Mouse (Mus musculus): Measurements from ENCODE around the gene Rpp40.

Rpp40 gene

GRCm38 (mm10) chr13:35852851-35853575 is 53.1 kb downstream of the Rpp40 start:
- peak; percentile 98 for DNase-seq (ENCODE audit: low read depth, low spot score)

GRCm38 (mm10) chr13:35851581-35851980 is 54.6 kb downstream of the Rpp40 start:
- DNase-seq (ENCODE audit: low read depth, low spot score): no peak

- no peak for DNase-seq (ENCODE audit: low read depth, low spot score)
Measured at GRCm38 (mm10) chr13:35848694-35849093, 57.5 kb downstream of the Rpp40 start.

- no peak for DNase-seq (ENCODE audit: low read depth, low spot score)
Measured at GRCm38 (mm10) chr13:35845306-35845705, 60.9 kb downstream of the Rpp40 start.
